Mouse (Mus musculus): ENCODE measurements around the gene Ccdc85c.

Ccdc85c gene

DNA sequence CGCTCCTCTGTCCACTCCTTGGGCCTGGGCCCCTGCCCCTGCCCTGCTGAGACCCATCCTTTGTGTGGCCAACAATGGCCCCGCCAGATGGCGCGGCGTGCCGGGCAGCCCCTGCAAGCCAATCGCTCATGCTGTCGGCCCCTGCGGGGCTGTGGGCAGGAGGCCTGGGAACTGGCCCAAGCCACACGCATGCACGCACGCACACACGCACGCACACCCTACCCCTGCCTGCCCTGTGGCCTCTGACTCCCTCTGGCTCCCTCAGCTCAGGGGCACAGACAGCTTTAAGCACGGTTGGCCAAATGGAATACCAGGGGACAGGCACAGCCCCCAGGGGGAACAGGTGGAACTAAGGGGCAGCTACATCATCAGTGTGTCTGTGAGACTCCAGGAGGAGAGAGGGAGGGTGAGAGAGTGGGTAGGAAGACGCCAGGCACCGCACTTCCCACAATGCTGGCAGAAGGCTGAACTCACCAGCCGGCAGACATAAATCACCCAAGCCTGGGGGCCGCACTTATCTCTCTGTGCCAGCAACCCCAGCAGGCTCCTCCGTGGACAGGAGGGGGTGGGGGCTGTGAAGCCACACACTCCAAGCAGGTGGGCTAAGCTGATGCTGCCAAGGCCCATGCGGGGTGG, 34.2 kb downstream of the Ccdc85c start:
- no peak for DNase-seq (ENCODE audit: low read depth in 1 of 2, low spot score in 2 of 2)

DNA sequence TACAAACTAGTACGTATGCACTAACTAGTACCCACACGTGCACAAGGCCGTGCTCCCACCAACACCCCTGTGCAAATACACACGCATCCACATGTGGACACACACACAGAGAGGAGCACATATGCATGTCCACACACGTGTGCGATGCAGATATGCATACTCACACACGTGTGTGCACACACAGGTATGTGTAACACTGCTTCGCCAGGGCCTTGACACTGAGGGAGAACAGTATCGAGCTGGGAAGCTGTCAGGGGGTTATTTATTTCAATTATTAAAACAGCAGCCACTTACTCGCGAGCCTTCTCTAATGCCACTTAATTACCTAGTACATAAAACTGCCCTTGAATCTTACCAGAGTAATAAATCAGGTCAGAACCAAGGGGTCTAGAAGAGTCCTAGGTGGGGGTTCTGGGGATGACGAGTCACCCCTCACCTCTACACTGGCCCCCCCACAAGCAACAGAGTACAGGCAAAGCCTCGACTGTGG, 34.8 kb downstream of the Ccdc85c start:
- DNase-seq (ENCODE audit: low read depth in 1 of 2, low spot score in 2 of 2): no peak

DNA sequence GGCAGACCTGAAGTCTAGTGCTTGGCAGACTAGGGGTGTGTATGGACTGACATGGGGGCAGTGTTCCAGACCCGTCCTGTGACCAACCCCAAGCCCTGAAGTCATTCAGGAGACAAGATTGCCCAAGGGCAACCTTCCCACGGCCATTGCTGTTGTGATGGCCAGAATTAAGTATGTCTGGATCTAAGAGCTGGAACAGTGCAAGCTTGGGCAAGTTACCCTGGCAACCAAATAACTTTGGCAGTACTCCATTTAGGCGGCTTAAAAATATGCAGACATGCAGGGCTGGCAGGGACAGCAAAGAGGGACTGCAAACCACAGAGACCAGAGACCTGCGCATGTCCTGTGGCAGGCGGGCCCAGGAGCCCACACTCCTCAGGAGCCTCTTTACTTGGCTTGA, 35.8 kb downstream of the Ccdc85c start:
- DNase-seq (ENCODE audit: low read depth in 1 of 2, low spot score in 2 of 2): no peak

DNA sequence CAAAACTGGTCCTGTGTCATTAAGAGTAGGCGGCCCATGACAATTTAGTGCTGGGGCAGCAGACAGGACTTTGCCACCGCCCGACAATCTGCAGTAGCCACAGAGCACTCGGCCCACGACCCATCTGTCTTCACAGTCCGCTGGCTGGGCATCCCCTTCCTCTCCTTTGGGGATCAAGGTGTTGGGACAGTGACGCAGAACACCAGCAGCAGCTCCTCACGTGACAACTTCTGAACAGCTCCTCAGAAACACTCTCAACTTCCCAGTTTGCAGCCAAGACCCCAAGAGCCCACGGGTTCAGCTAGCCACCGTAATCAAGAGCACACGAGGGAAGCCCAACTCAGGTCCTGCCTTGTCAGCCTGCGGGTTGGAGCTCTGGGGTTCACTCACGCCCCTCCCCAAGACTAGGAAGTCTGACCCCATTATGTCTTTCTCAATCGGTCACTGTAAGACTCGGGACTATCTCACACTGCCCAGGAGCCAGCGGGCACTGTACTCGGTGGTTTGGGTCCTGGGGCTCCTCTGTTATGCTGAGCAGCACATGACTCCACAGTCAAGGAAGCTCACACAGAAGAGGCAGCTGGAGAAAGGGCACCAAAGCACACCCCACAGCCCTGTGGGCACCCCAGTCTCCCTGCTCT, 36.7 kb downstream of the Ccdc85c start:
- no peak for DNase-seq (ENCODE audit: low read depth in 1 of 2, low spot score in 2 of 2)

DNA sequence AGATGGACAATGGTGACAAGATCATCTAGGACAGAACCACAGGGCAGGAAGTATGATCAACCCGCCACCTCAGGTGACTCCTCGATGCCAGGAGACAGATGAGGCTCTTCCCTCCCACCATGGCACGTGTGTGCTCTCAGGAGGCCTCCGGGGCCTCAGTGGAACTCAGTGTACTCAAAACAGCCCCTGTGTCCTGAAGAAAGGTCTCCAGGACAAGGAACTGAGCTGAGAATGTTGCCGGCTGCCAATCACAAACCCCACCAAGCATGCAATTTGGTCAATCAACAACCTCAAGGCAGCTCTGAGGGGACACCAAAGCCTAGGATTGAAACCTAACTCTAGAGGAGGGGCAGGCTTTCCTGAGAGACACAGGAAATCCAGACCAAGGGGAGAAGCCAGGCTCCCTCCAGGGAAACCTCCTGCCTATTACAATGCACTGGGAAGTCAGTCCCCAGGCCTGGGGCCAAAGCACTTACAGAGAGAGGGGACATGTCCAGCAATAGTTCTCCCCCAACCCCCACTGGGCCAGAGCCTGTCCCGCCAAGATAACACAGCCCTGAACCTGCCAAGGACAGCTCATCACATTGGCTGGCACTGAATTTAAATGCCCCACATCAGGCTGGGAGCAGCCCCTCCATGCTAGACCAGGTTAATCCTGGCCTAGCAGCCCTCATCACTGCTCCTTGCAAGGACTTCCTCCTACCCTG, 37.8 kb downstream of the Ccdc85c start:
- DNase-seq (ENCODE audit: low read depth in 1 of 2, low spot score in 2 of 2): no peak

DNA sequence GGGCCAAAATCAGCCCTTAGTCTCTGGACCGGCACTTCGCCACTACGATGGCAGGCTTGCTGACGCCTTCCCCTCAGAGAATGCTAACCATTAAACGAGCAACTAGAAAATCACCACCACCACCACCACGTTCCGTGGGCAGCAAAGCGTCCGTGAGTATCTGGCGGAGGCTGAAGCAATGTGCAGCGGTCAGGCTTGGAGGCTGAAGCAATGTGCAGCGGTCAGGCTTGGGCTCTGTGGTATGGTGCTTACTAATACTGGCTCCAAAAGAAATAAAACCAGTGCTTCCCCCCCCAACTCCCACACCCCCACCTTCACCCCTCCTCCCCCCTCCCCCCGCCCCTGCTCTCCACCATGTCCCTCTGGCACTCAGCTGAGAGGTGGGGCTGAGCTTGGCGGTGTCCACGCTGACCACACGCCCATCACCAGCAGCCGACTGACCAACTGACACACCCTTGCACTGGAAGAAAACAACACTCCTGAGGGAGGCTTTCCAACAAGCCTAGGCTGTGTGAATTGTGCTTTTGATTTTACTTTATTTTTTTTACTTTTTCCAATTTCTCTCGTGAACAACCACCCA, 39.2 kb downstream of the Ccdc85c start:
- DNase-seq (ENCODE audit: low read depth in 1 of 2, low spot score in 2 of 2): no peak

DNA sequence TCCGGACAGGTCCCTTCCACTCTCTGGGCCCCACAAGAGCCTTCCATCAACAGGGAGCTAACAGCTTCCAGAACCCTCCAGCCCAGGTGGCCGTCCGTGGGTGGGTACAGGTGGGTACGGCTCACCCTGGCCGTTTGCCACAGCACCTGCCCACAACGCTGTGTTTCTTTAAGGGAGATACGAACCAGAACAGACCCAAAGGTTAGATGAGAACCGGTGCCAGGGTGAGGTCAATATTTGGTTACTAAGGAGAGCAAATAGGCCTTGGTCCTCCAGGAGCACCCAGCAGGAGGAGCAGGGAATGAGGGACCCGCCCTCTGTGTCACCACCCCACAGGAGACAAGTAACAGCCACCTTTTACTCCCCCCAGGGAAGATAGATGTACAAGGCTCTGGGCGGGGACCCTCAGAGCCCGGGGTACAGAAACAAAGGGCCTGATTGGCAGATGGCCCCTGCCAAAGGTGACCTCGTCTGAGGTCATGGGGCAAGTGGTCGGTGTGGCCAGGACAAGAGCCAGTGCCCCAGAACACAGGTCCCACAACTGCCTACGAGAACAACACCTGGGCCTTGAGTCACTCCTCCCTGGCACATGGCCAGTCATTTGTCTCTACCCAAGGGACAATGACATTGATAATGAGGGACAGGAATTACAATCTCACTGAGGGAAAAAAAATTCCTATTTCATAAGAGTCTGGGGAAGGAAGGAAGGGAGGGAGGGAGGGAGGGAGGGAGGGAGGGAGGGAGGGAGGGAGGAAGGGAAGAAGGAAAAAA, 40.2 kb downstream of the Ccdc85c start:
- no peak for DNase-seq (ENCODE audit: low read depth in 1 of 2, low spot score in 2 of 2)

DNA sequence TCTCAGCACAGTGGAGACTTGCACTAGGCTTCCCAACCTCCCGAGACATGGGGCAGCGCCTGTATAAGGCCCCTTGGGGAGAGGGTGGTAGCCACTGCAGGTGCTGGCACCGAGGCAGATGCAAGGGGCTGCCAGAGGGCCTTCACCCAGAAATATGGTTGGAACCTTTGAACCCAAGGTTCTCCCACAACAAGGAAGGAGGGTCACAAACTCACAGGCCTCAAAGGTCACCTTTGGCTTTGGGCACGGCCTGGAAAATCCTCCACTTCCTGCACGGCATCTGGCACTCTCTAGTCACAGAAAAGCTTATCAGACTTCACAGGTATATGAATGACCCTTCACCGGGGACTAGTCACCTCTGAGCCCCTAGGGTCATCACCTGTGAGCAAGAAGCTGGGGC, 41.5 kb downstream of the Ccdc85c start:
- no peak for DNase-seq (ENCODE audit: low read depth in 1 of 2, low spot score in 2 of 2)

DNA sequence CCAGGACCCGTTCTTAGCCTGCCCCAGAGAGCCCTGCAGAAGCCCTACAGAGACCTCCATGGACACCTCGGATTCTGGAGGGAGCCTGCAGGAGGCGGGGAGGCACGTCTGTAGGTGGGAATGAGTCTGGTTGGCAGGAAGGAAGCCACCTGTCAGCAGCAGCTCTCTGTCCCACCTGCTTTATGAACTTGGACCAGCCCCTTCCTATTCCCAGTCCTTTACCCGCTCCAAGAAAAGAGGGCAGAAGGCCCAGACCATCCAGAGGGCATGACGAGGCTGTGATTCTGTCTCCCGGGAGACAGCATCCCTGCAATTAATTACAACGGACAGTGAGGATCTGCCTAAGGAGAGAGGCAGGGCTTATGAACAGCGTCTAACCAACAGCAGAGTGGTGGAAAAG, 43.3 kb downstream of the Ccdc85c start:
- no peak for DNase-seq (ENCODE audit: low read depth in 1 of 2, low spot score in 2 of 2)

DNA sequence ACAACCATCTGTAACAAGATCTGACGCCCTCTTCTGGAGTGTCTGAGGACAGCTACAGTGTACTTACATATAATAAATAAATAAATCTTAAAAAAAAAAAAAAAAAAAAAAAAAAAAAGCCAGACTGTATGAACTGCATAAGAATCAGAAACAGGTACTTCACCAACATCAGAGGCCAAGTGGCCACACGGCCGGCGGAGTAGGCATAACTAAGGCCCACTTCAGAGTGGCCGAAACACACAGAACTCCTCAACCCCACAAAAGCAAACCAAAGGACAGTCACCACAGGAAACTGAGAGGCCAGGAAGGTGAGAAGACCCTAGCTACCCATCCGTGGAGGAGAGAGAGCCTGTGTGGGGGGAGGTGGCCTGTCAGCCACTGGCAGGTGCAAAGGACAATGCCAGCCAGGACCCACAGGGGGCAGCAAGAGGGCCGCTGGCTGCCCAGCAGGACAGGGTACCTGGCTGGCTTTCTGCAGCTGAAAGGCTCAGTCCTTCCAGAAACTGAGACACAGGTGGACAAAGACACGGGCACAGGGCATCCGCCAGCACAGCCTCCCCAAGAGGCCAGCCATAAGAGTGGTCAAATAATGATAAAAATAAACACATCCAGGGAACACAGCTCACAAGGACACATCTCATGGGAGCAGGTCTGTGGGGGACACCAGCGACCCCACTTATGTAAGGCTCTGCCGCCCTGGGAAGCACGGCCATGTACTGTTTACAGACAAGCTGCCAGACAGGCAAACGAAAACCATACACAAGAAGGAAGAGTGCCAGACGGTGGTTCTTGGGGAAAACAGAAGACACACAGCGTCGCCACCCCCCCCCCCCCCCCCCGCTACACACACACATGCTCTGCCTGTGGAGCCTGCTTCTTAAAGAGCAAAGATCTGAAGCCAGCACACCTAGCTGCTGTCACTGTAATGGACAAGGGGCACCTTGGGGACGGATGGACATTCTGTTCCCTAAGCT, 44.1 kb downstream of the Ccdc85c start:
- no peak for DNase-seq (ENCODE audit: low read depth in 1 of 2, low spot score in 2 of 2)

DNA sequence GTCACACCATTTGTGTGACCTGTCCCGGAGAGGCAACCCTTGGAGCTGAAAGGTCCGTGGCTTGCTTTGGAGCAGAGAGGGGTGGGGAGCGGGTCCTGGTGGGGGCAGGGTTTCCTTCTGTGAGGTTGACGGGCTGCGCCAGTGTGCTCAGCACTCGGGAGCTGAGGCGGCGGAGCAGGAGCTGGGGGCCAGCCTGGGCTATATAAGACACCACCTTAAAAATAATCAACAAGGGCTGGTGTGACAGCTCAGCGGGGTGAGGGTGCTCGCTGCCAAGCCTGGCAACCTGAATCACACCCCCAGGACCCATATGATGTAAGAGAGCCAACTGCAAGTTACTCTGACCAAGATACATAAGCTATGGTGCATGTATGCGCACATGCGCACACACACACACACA, 45.1 kb downstream of the Ccdc85c start:
- no peak for DNase-seq (ENCODE audit: low read depth in 1 of 2, low spot score in 2 of 2)

DNA sequence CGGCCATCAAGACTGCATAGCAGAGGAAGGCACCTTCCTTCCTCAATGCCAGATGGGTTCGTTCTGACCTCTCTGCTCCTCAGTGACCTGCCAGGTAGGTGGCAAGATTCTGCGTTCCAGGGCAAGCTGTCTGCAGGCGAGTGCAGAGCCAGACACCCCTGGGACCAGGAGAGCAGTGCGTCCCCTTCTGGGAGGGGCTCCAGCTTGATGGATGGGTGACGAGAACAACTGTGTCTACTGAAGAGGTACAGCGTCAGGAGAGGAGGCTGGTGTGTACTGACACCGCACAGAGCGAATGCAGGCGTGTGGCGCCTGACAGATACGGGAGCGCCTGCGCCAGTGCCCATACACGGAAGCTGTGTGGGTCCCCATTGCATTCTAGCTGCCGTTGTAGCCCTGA, 47.7 kb downstream of the Ccdc85c start:
- DNase-seq (ENCODE audit: low read depth in 1 of 2, low spot score in 2 of 2): no peak

DNA sequence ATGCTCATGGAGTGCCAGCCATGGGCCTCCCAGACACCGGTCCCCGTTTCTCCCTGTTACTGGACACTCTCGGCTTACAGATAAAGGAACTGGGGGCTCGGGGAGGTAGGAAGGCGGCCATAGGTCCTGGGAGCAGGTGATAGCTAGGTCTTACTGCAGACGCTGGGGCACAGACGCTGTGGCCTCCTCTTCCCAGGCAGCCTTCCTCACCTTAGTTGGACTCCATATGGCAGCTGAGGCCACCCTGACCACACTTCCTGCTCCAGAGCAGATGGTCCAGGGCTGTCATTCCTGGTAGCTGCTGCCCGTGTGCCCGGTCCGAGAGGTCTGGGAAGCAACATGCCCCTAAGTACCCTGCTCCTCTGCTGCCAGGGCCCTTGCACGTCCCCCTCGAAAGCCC, 48.3 kb downstream of the Ccdc85c start:
- DNase-seq (ENCODE audit: low read depth in 1 of 2, low spot score in 2 of 2): no peak

DNA sequence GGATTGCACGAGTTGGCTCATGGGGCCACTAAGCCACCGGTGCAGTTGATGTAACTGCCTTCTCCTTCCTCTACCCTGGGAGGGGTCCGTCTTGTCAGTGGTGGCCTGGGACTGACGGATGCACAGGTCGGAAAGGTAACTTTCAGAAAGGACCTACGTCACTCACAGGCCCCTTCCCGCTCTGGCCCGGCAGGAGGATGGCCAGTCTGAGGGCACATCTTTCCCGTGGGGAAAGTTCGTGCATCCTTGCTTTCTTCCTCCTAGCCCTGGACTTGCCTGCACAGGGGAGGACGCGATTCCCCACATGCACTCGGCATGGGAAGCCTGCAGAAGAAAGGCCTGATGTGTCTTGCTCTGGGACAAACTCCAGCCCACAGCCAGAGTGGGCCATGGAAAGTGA, 49.0 kb downstream of the Ccdc85c start:
- DNase-seq (ENCODE audit: low read depth in 1 of 2, low spot score in 2 of 2): no peak

DNA sequence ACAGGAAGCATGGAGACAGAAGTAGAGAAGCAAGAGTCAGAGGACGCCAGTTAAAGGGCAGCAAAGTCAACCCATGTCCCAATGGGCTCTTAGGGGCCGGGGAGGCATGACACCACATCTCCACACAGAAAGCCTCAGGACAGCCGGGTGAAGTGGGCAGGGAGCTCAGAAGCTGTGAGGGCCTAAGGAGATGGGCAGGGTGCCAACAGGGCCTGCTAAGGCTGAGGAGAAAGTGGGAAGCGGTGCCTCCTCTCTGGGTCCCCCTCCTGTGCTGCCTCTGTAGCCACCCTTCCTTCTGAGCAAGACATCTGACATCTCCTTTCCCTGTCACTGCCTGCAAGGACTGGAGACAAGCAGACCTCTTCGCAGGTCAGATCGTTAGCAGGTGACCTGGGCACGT, 49.4 kb downstream of the Ccdc85c start:
- DNase-seq (ENCODE audit: low read depth in 1 of 2, low spot score in 2 of 2): no peak

DNA sequence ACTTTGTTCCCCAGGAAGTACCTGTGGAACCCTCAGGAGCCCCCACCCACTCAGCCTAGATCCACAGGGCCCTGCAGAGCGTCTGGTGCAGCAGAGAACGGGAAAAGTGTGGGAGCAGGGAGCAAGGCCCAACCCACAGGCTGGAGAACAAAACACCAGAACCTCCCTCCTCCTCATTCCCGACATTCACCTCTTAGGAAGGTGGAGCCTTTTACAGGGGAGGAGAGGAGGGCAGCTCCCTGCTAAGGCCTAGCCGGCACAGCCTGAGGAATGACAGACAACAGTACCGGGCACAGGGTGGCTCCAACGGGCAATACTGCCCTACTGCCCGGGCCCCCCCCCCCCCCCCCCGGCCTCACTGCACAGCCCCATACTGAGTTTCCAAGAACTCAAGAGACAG, 51.9 kb downstream of the Ccdc85c start:
- no peak for DNase-seq (ENCODE audit: low read depth in 1 of 2, low spot score in 2 of 2)

DNA sequence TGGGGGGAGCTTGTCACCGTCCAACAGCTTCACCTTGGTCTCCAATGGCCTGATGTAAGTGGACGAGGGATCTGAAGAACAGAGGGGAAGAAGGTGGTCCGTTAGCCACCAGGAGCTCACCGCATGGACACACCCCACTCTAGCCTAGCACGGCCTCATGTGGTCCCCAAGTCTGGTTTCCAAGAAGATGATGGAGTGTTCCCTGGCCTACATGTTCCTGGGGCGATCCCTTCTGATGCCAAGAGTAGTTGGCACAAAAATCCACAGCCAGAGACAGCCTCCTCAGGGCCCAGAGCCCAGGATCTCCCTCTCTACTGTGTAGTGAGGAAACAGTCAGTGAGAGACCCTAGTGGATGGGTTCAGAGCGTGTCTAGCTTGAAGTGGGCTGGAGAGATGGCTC, 53.5 kb downstream of the Ccdc85c start:
- no peak for DNase-seq (ENCODE audit: low read depth in 1 of 2, low spot score in 2 of 2)

DNA sequence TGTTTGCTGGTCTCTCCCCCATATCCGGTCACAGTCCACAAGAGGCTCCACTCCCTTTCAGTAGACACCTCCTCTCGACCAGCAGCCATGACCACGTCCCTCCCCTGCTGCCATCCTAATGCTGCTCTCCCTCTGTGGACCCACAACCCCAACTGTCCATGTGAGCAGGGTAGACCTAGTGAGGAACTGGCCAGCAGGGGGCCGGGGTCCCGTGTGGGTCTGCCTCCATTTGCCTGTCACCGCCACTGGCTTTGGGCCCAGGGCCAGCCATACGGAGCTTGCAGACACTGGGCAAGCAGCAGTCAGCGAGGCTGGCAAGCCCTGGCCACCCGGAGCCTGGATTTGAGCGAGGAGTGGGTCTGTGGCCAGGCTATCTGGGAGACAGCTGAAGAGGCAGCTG, 54.0 kb downstream of the Ccdc85c start:
- DNase-seq (ENCODE audit: low read depth in 1 of 2, low spot score in 2 of 2): no peak

DNA sequence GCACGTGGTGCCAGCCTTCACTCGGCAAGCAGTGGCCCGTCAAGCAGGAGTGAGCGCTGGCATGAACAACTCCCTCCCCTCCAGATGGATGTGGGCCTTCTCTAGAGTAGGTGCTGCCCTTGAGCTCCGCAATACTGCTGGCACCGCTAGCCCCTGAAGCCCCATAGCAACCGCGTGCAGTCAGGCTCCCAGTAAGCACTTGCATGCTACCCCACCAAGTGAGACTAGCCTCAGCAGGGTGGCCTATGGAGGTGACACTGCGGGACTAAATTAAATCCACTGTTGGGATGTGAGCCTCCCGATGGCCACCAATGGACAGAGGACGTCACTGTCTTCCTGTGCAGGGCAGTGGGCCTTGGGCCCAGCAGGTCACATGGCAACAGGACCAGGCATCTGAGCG, 54.6 kb downstream of the Ccdc85c start:
- DNase-seq (ENCODE audit: low read depth in 1 of 2, low spot score in 2 of 2): no peak

Measured in monocyte, adult 2 months (primary cell).